Mouse (Mus musculus): Measurements from ENCODE around the gene Espl1.
"Not testable (repeated sequence)": the region's sequence is repeated elsewhere in the genome, so short reads cannot be mapped to it uniquely, and the experiment has no call there.

Gene Espl1

GRCm38 (mm10) chr15:102335254-102335653 lies 39.2 kb downstream of the Espl1 start:
- DNase-seq (ENCODE audit: low spot score in 2 of 2), result no peak

GRCm38 (mm10) chr15:102335925-102336324 lies 39.9 kb downstream of the Espl1 start:
- not testable (repeated sequence) for DNase-seq (ENCODE audit: low spot score in 2 of 2)

- DNase-seq (ENCODE audit: low spot score in 2 of 2), result no peak
These were observed 40.9 kb downstream of the Espl1 start for GRCm38 (mm10) chr15:102336946-102337345.

- no peak for DNase-seq (ENCODE audit: low spot score in 2 of 2)
These were observed 43.5 kb downstream of the Espl1 start for GRCm38 (mm10) chr15:102339612-102340011.

- peak in 1 of 2 experiments; percentile 28 for DNase-seq (ENCODE audit: low spot score in 2 of 2)
These were observed 45.5 kb downstream of the Espl1 start for GRCm38 (mm10) chr15:102341580-102341979.

GRCm38 (mm10) chr15:102344490-102344889 lies 48.4 kb downstream of the Espl1 start:
- DNase-seq (ENCODE audit: low spot score in 2 of 2), result no peak

- DNase-seq (ENCODE audit: low spot score in 2 of 2), result no peak
These were observed 50.4 kb downstream of the Espl1 start for GRCm38 (mm10) chr15:102346444-102346843.

- peak; percentile 91 to 94 for DNase-seq (ENCODE audit: low spot score in 2 of 2)
These were observed 54.3 kb downstream of the Espl1 start, which contains the start of gene Aaas for GRCm38 (mm10) chr15:102350138-102350941. Gene Aaas, minus strand, starts transcription at chr15:102350771.

- no peak for DNase-seq (ENCODE audit: low spot score in 2 of 2)
These were observed 54.9 kb downstream of the Espl1 start for GRCm38 (mm10) chr15:102350942-102351291.

- DNase-seq (ENCODE audit: low spot score in 2 of 2), result no peak
These were observed 56.1 kb downstream of the Espl1 start for GRCm38 (mm10) chr15:102352177-102352576.

- no peak for DNase-seq (ENCODE audit: low spot score in 2 of 2)
These were observed 57.9 kb downstream of the Espl1 start for GRCm38 (mm10) chr15:102353986-102354385.

GRCm38 (mm10) chr15:102355134-102355870 lies 59.2 kb downstream of the Espl1 start:
- DNase-seq (ENCODE audit: low spot score in 2 of 2), result peak; percentile 38 to 44

- no peak for DNase-seq (ENCODE audit: low spot score in 2 of 2)
These were observed 59.9 kb downstream of the Espl1 start for GRCm38 (mm10) chr15:102355871-102356441.

- no peak for DNase-seq (ENCODE audit: low spot score in 2 of 2)
These were observed 60.6 kb downstream of the Espl1 start for GRCm38 (mm10) chr15:102356501-102357325.

GRCm38 (mm10) chr15:102358126-102358525 lies 62.1 kb downstream of the Espl1 start:
- no peak for DNase-seq (ENCODE audit: low spot score in 2 of 2)

GRCm38 (mm10) chr15:102358834-102359233 lies 62.8 kb downstream of the Espl1 start:
- DNase-seq (ENCODE audit: low spot score in 2 of 2), result no peak

- DNase-seq (ENCODE audit: low spot score in 2 of 2), result no peak
These were observed 66.6 kb downstream of the Espl1 start for GRCm38 (mm10) chr15:102362648-102363047.

- DNase-seq (ENCODE audit: low spot score in 2 of 2), result no peak
These were observed 68.6 kb downstream of the Espl1 start for GRCm38 (mm10) chr15:102364678-102365077.

- no peak for DNase-seq (ENCODE audit: low spot score in 2 of 2)
These were observed 70.2 kb downstream of the Espl1 start for GRCm38 (mm10) chr15:102366238-102366637.

GRCm38 (mm10) chr15:102366733-102367344 lies 70.8 kb downstream of the Espl1 start, which contains the start of gene Sp7:
Gene Sp7, minus strand, starts transcription at chr15:102367182.
- DNase-seq (ENCODE audit: low spot score in 2 of 2), result no peak

GRCm38 (mm10) chr15:102369972-102370371 lies 73.9 kb downstream of the Espl1 start:
- no peak for DNase-seq (ENCODE audit: low spot score in 2 of 2)

Data from heart, adult 9 months (tissue).